Mouse (Mus musculus) forebrain, embryonic 14.5 days (tissue): ENCODE measurements at regions not wholly inside any gene's neighbourhood (a gene's known extent, or its start where the extent isn't known, plus 50 kb on each side); places are given as distances from the start of the nearest gene placed in this dataset.

Source experiments
- ATAC-seq: fragments of 200-750 bp; cut with Nextera tagmentation; 2 replicates; pipeline ENCODE4 v1.8.0; 2017; ENCODE audit warnings: mild to moderate bottlenecking, moderate library complexity
- DNase-seq: peaks from one replicate; pipeline ENCODE4 v3.0.0-alpha.2; 2015; ENCODE audit warnings: low spot score
- H3K27ac ChIP-seq: fragments of 300-500 bp; sonication (generic); 2 replicates; pipeline ENCODE4 v1.5.1; 2014; ENCODE audit warnings: low read depth, mild to moderate bottlenecking, control low read depth, low read length, moderate library complexity
- H3K27me3 ChIP-seq: fragments of 300-500 bp; sonication (generic); replicated peaks from 2 replicates; pipeline ENCODE4 v1.6.1; 2014; ENCODE audit warnings: low read length, control low read depth, mixed read lengths; ENCODE audit not compliant: control insufficient read depth, insufficient read depth
- H3K36me3 ChIP-seq: fragments of 300-500 bp; sonication (generic); 2 replicates; pipeline ENCODE4 v1.6.1; 2014; ENCODE audit warnings: low read length, control low read depth; ENCODE audit not compliant: control insufficient read depth, insufficient read depth
- H3K4me1 ChIP-seq: fragments of 300-500 bp; sonication (generic); 2 replicates; pipeline ENCODE4 v1.6.1; 2014; ENCODE audit warnings: antibody characterized with exemption, low read length, control low read depth; ENCODE audit not compliant: control insufficient read depth, insufficient read depth
- H3K4me2 ChIP-seq: fragments of 300-500 bp; sonication (generic); 2 replicates; pipeline ENCODE4 v1.6.1; 2014; ENCODE audit warnings: mild to moderate bottlenecking, control low read depth, low read length
- H3K4me3 ChIP-seq: fragments of 300-500 bp; sonication (generic); 2 replicates; pipeline ENCODE4 v1.5.1; 2014; ENCODE audit warnings: low read depth, low read length, control low read depth
- H3K9ac ChIP-seq: fragments of 300-500 bp; sonication (generic); 2 replicates; pipeline ENCODE4 v1.6.1; 2014; ENCODE audit warnings: mild to moderate bottlenecking, low read length, control low read depth, moderate library complexity
- H3K9me3 ChIP-seq: fragments of 300-500 bp; sonication (generic); replicated peaks from 2 replicates; pipeline ENCODE4 v1.6.1; 2016; ENCODE audit warnings: low read length, control low read depth, mixed read lengths; ENCODE audit not compliant: control insufficient read depth
- WGBS: fragments of 180-500 bp; shearing (Covaris S2); extraction: QIAGEN DNeasy Blood & Tissue Kit; methylation state at CpG from one replicate; pipeline ENCODE4 v1.1.7; 2014; 5-methylcytosine and 5-hydroxymethylcytosine counted together

DNA sequence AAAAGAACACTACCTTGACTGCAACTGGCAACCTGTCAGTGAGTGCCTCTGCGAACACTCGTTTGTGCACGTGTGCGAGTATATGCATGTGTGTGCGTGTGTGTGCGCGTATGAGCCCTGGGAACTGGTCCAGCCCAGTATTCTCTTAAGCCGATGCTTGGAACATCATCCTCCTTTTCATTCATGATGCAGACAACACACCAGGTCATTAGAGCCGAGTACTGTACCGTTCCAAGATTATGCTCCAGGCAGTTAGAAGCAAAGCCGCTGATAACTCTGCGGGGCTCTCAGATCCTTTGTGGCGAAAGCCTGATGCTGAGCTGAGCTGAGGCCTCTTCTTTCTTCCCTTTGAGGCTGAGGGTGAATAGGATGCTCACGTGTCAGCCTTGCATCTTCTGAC lies 61.8 kb upstream of the Gm21915 start:
- DNase-seq (peak; percentile 51), ATAC-seq (peak; percentile 54)
- WGBS = 57% methylated on average over 14 of the region's 14 CpGs
- Histone ChIP-seq H3K9me3 (no peaks in the 10 kb centered on the region), H3K27me3 (no peaks in the 10 kb centered on the region), H3K36me3 (no peaks in the 10 kb centered on the region), H3K9ac (no peak overlapping the region), H3K27ac (no peak overlapping the region), H3K4me2 (no peak overlapping the region), H3K4me1 (no peaks in the 10 kb centered on the region), H3K4me3 (no peak overlapping the region)

DNA sequence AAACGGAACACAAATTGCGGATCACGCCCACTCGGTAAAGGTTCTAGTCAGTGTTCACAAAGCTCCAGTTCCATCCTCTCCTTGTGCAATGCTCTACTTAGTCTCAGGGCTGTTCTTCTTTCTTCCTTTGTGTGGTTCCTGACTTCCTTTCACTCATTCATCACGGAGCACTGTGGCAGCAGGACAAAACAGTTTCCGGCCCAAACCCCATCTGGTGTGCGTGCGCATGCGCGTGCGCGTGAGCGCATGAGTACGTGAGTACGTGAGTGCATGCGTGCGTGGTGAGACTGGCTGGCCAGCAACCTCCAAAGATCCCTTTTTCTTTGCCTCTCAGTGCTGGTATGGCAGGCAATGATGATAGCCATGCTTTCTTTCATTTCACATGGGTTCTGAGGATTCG lies 62.5 kb upstream of the Gm21915 start:
- Histone ChIP-seq H3K4me3 (no peak overlapping the region), H3K36me3 (no peaks in the 10 kb centered on the region), H3K9ac (no peak overlapping the region), H3K27me3 (no peaks in the 10 kb centered on the region), H3K4me1 (no peaks in the 10 kb centered on the region), H3K27ac (no peak overlapping the region), H3K9me3 (no peaks in the 10 kb centered on the region), H3K4me2 (no peak overlapping the region)
- DNase-seq (no peak), ATAC-seq (no peak)
- WGBS = 92% methylated on average over 18 of the region's 18 CpGs

DNA sequence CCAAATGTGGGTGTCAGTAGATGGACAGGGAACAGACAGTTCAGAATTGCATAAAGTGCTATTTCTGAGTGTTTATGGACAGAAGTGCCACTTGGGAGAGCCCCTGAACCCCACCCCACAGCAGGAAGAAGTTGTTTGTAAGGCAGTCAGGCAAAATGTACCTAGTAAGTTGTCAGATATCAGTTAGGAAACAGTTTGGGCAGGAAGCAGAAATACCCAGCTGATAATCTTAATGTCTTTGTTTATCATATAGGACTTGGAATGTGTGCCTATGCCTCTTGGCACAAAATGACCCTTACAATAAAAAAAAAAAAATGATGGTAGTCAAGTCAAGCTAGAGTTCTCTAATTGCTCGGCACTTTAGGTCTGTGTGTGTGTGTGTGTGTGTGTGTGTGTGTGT lies 66.9 kb upstream of the Gm21915 start:
- H3K4me1 ChIP-seq = no peaks in the 10 kb centered on the region
- 96% methylated on average over 1 of the region's 1 CpGs for WGBS
- H3K27me3 ChIP-seq = no peaks in the 10 kb centered on the region
- no peak overlapping the region for H3K9ac ChIP-seq
- DNase-seq = no peak
- no peaks in the 10 kb centered on the region for H3K9me3 ChIP-seq
- ATAC-seq = no peak
- no peak overlapping the region for H3K4me2 ChIP-seq
- H3K4me3 ChIP-seq = no peak overlapping the region
- H3K27ac ChIP-seq = no peak overlapping the region
- H3K36me3 ChIP-seq = no peaks in the 10 kb centered on the region

DNA sequence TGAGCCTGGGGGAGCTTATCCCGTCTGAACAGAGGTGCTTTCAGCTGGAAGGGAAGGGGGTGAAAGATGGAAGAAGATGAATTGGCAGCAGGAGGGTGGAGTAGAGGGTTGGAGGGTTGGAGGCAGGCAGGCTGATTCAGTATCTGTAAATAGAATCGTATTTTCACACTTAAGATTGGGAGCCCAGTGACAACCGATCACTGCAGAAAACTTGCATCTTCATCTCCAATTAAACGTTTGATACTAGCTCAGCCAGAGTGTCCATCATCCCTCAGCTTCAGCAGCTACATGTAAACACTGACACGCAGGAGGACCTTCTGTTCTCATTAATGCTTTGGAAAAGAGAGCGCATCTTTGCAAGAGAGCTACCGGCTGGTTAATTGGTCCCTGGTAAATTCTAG lies 67.2 kb upstream of the Gramd1b start:
- no peak for ATAC-seq
- Histone ChIP-seq H3K9me3 (no peaks in the 10 kb centered on the region), H3K27ac (no peak overlapping the region; the same call in 1 of the 2 replicates), H3K4me2 (no peak overlapping the region), H3K36me3 (no peaks in the 10 kb centered on the region), H3K4me3 (no peak overlapping the region), H3K9ac (no peak overlapping the region), H3K27me3 (no peaks in the 10 kb centered on the region), H3K4me1 (no peaks in the 10 kb centered on the region)
- no peak for DNase-seq
- 67% methylated on average over 7 of the region's 7 CpGs for WGBS

DNA sequence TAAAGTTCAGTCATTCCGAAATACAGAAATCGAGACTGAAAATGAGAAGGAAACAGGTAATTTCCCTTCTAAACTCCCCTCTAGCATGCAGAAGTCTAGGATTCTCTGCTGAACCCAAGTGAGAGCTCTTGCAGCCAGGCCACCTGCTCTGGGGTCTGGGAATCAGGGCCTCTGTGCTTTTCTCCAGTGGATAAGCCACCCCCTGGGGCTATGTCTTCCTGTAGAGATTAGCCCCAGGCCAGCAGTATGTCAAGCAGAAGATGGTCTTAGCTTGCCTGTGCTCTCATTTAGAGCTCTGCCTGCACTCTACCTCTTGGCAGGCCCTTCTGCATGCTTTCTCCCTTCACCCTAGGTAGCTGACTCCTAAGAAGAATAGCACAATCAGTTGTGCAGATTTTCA lies 56.2 kb upstream of the Gramd1b start:
- Histone ChIP-seq H3K4me1 (no peaks in the 10 kb centered on the region), H3K36me3 (no peaks in the 10 kb centered on the region), H3K9ac (no peak overlapping the region), H3K9me3 (no peaks in the 10 kb centered on the region), H3K27ac (no peak overlapping the region), H3K27me3 (no peaks in the 10 kb centered on the region), H3K4me3 (no peak overlapping the region), H3K4me2 (no peak overlapping the region)
- ATAC-seq (no peak), DNase-seq (no peak)
- 75% methylated on average over 2 of the region's 2 CpGs for WGBS

DNA sequence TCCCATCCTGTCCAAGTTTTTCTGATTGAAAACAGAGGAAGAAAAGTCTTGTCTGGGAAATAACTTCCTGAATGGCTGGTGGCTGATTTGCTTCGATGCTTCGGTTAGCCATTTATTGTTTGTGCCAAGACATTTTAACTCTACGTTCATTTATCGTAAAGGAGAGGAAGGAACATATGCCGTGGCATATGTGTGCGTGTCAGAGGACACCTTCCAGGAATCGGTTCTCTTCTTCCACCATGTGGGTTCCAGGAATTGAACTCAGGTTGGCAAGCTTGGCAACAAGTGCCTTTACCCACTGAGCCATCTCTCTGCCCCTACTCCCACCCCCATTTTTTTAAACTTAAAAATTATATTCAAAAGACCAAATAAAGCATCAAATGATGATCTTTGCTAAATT lies 55.4 kb upstream of the Gramd1b start:
- Histone ChIP-seq H3K9ac (no peak overlapping the region), H3K9me3 (no peaks in the 10 kb centered on the region), H3K27ac (no peak overlapping the region), H3K36me3 (no peaks in the 10 kb centered on the region), H3K4me2 (no peak overlapping the region), H3K4me1 (no peaks in the 10 kb centered on the region), H3K27me3 (no peaks in the 10 kb centered on the region), H3K4me3 (no peak overlapping the region)
- WGBS = 80% methylated on average over 7 of the region's 7 CpGs
- DNase-seq = no peak
- ATAC-seq = no peak

DNA sequence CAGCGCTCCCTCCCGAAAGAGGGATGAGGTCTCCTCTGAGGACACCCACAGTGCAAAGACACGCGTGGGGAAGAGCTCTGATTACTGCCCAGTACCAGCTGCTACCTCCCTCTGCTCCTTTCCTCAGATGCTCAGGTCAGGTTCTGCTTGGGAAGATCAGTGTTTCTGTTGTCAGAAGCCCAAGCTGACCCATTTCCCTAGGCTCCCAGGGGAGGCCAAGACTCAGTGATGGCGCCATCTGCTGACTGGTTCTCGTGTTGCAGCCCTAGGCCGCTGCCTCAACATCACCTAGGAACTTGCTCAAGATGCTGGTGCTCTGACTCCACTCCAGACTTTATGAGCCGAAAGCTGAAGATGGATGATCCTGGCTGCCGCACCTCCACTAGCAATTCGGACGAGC lies 52.4 kb upstream of the Gramd1b start:
- Histone ChIP-seq H3K4me1 (no peaks in the 10 kb centered on the region), H3K36me3 (no peaks in the 10 kb centered on the region), H3K27me3 (no peaks in the 10 kb centered on the region), H3K9me3 (no peaks in the 10 kb centered on the region), H3K9ac (no peak overlapping the region), H3K4me2 (no peak overlapping the region), H3K4me3 (no peak overlapping the region), H3K27ac (no peak overlapping the region)
- WGBS = 56% methylated on average over 11 of the region's 11 CpGs
- peak; percentile 72 for ATAC-seq
- peak; percentile 70 for DNase-seq

DNA sequence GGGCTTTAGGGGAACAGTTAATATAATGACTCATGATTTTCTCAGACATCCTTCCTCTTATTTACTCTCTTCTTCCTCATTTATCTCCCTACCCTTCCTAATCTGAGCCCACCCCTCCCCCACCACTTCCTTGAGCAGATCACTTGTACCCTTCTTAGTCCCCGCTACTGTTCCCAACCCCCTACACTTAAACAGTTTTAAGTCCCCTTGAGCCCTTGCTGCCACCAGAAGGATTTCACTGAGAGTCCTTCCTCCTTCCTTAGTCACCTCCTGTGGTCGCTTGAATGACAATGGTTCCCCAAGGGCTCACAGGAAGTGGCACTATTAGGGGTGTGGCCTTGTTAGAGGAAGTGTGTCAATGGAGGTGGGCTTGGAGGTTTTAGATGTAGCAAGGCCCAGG lies 50.7 kb upstream of the Gramd1b start:
- Histone ChIP-seq H3K27ac (no peak overlapping the region), H3K4me1 (no peaks in the 10 kb centered on the region), H3K36me3 (no peaks in the 10 kb centered on the region), H3K9ac (no peak overlapping the region), H3K4me2 (no peak overlapping the region), H3K4me3 (no peak overlapping the region), H3K27me3 (no peaks in the 10 kb centered on the region), H3K9me3 (no peaks in the 10 kb centered on the region)
- ATAC-seq (no peak), DNase-seq (no peak)
- 72% methylated on average over 2 of the region's 2 CpGs for WGBS
